Mouse (Mus musculus) heart, postnatal 0 days (tissue): Measurements from ENCODE around the gene Pou2f1. TPM values are rescaled to one million over a fixed set of nuclear protein-coding genes. Genes with fewer than 3 reads are reported as not detected.

Source experiments
- ATAC-seq: fragments of 200-750 bp; cut with Nextera tagmentation; 2 replicates; pipeline ENCODE4 v1.8.0; 2017; ENCODE audit warnings: low read depth, moderate number of reproducible peaks, moderate library complexity; ENCODE audit not compliant: insufficient read depth
- DNase-seq: peaks from one replicate; pipeline ENCODE4 v3.0.0-alpha.2; 2016; ENCODE audit warnings: low spot score
- H3K27ac ChIP-seq: fragments of 300-500 bp; sonication (generic); 2 replicates; pipeline ENCODE4 v1.5.1; 2014; ENCODE audit warnings: low read depth, mild to moderate bottlenecking
- H3K27me3 ChIP-seq: fragments of 300-500 bp; sonication (generic); 2 replicates; pipeline ENCODE4 v1.6.1; 2014; ENCODE audit warnings: low read length, mixed read lengths; ENCODE audit not compliant: control insufficient read depth, insufficient read depth
- H3K36me3 ChIP-seq: fragments of 300-500 bp; sonication (generic); replicated peaks from 2 replicates; pipeline ENCODE4 v1.6.1; 2014; ENCODE audit warnings: low read length, mixed read lengths; ENCODE audit not compliant: control insufficient read depth, insufficient read depth
- H3K4me1 ChIP-seq: fragments of 300-500 bp; sonication (generic); 2 replicates; pipeline ENCODE4 v1.6.1; 2014; ENCODE audit warnings: antibody characterized with exemption; ENCODE audit not compliant: control insufficient read depth, insufficient read depth
- H3K4me2 ChIP-seq: fragments of 300-500 bp; sonication (generic); 2 replicates; pipeline ENCODE4 v1.6.1; 2014; ENCODE audit warnings: low read depth, mild to moderate bottlenecking, low read length, moderate library complexity
- H3K4me3 ChIP-seq: fragments of 300-500 bp; sonication (generic); 2 replicates; pipeline ENCODE4 v1.5.1; 2014; ENCODE audit warnings: low read depth, low read length
- H3K9ac ChIP-seq: fragments of 300-500 bp; sonication (generic); replicated peaks from 2 replicates; pipeline ENCODE4 v1.6.1; 2014; ENCODE audit warnings: low read depth, low read length, mixed read lengths
- H3K9me3 ChIP-seq: fragments of 300-500 bp; sonication (generic); replicated peaks from 2 replicates; pipeline ENCODE4 v1.6.1; 2016; ENCODE audit warnings: low read length; ENCODE audit not compliant: control insufficient read depth
- CTCF ChIP-seq: IDR thresholded peaks from 2 replicates; pipeline ENCODE4 v1.5.1; 2016; ENCODE audit warnings: antibody characterized with exemption, control low read depth, low read depth
- EP300 ChIP-seq: IDR thresholded peaks from 2 replicates; pipeline ENCODE4 v1.6.1; 2016; ENCODE audit warnings: antibody characterized with exemption, low read depth
- WGBS: fragments of 180-500 bp; shearing (Covaris S2); extraction: QIAGEN DNeasy Blood & Tissue Kit; methylation state at CpG from one replicate; pipeline ENCODE4 v1.1.7; 2014; 5-methylcytosine and 5-hydroxymethylcytosine counted together
- polyA plus RNA-seq: library from polyadenylated mRNA; unstranded; fragments of >200 nt; fragmentation: Nextera tagmentation; extraction: Ambion mirVana; gene quantifications from 2 replicates; pipeline ENCODE4 v1.2.1, GENCODE M21; 2015
- total RNA-seq: library from RNA; depleted of rRNA; stranded (reverse); fragments of >200 nt; gene quantifications from 2 replicates; pipeline ENCODE4 v1.2.3, GENCODE M21; 2014; ENCODE audit warnings: low replicate concordance

Pou2f1 gene
- total and polyA plus RNA-seq, 2 experiments from 2014 or later: 5.2 to 27.0 TPM

GRCm38 (mm10) chr1:165837546-165837945 lies 164.9 kb downstream of the Pou2f1 start:
- no peak for ATAC-seq
- TF ChIP-seq CTCF (no peak), EP300 (no peak)
- no peak overlapping the region for H3K9ac ChIP-seq
- peaks cover 8% of the 10 kb centered on the region; the same call in 1 of the 2 replicates for H3K27me3 ChIP-seq
- no peaks in the 10 kb centered on the region for H3K9me3 ChIP-seq
- no peak overlapping the region for H3K4me3 ChIP-seq
- peak overlapping the region; percentile 68 for H3K27ac ChIP-seq
- peak overlapping the region; percentile 1; the same call in 1 of the 2 replicates for H3K4me2 ChIP-seq
- H3K36me3 ChIP-seq: no peaks in the 10 kb centered on the region
- WGBS: 20% methylated on average over 8 of the region's 8 CpGs
- DNase-seq: no peak
- peaks cover 29% of the 10 kb centered on the region for H3K4me1 ChIP-seq

GRCm38 (mm10) chr1:165836461-165836860 lies 166.0 kb downstream of the Pou2f1 start:
- no peaks in the 10 kb centered on the region for H3K9me3 ChIP-seq
- DNase-seq (no peak), ATAC-seq (no peak)
- no peak overlapping the region for H3K27ac ChIP-seq
- no peak overlapping the region; the same call in 1 of the 2 replicates for H3K4me2 ChIP-seq
- TF ChIP-seq EP300: no peak
- TF ChIP-seq CTCF: no peak
- H3K9ac ChIP-seq: no peak overlapping the region
- no peak overlapping the region for H3K4me3 ChIP-seq
- H3K36me3 ChIP-seq: no peaks in the 10 kb centered on the region
- peaks cover 29% of the 10 kb centered on the region for H3K4me1 ChIP-seq
- H3K27me3 ChIP-seq: peaks cover 8% of the 10 kb centered on the region; the same call in 1 of the 2 replicates
- WGBS: 17% methylated on average over 6 of the region's 6 CpGs

- no peak overlapping the region for H3K4me3 ChIP-seq
- no peak overlapping the region for H3K9ac ChIP-seq
- H3K36me3 ChIP-seq: no peaks in the 10 kb centered on the region
- peaks cover 24% of the 10 kb centered on the region for H3K4me1 ChIP-seq
- no peak for DNase-seq
- H3K4me2 ChIP-seq: no peak overlapping the region; the same call in 1 of the 2 replicates
- 0 out of 2 replicates have a peak, but pooled peaks cover 4% of the 10 kb centered on the region for H3K27me3 ChIP-seq
- H3K27ac ChIP-seq: no peak overlapping the region
- no peaks in the 10 kb centered on the region for H3K9me3 ChIP-seq
- no peak for ATAC-seq
- no peak for TF ChIP-seq CTCF
- TF ChIP-seq EP300: no peak
- whole genome bisulfite sequencing: 64% methylated on average over 12 of the region's 12 CpGs
Measured at GRCm38 (mm10) chr1:165834633-165834975, 167.9 kb downstream of the Pou2f1 start.

GRCm38 (mm10) chr1:165833910-165834632 lies 168.4 kb downstream of the Pou2f1 start:
- WGBS: 41% methylated on average over 17 of the region's 17 CpGs
- Histone ChIP-seq H3K9me3 (no peaks in the 10 kb centered on the region), H3K9ac (no peak overlapping the region), H3K4me1 (peaks cover 24% of the 10 kb centered on the region), H3K4me2 (peak overlapping the region; percentile 4; the same call in 1 of the 2 replicates), H3K36me3 (no peaks in the 10 kb centered on the region), H3K27me3 (0 out of 2 replicates have a peak, but pooled peaks cover 4% of the 10 kb centered on the region), H3K27ac (no peak overlapping the region), H3K4me3 (no peak overlapping the region)
- TF ChIP-seq EP300 (no peak), CTCF (no peak)
- ATAC-seq (no peak), DNase-seq (no peak)

- H3K27me3 ChIP-seq: 0 out of 2 replicates have a peak, but pooled peaks cover 4% of the 10 kb centered on the region
- no peaks in the 10 kb centered on the region for H3K9me3 ChIP-seq
- TF ChIP-seq CTCF (no peak), EP300 (no peak)
- no peak overlapping the region for H3K4me2 ChIP-seq
- ATAC-seq (no peak), DNase-seq (no peak)
- no peak overlapping the region for H3K27ac ChIP-seq
- no peak overlapping the region for H3K9ac ChIP-seq
- H3K36me3 ChIP-seq: no peaks in the 10 kb centered on the region
- 34% methylated on average over 4 of the region's 4 CpGs for WGBS
- no peak overlapping the region for H3K4me3 ChIP-seq
- peaks cover 24% of the 10 kb centered on the region for H3K4me1 ChIP-seq
Measured at GRCm38 (mm10) chr1:165833244-165833643, 169.2 kb downstream of the Pou2f1 start.
